Mouse (Mus musculus) regulatory T cell (primary cell): ENCODE results near the gene AW146154.
"Not testable (repeated sequence)": the region's sequence is repeated elsewhere in the genome, so short reads cannot be mapped to it uniquely, and the experiment has no call there.

Experiments used
- in situ Hi-C: fragments of 300-600 bp; cut with MboI, MseI; formaldehyde crosslinking; loops from one replicate; pipeline ENCODE4 v1.15.1; 2025; ENCODE audit warnings: high pct_unique_total_duplicates

Gene AW146154

DNA sequence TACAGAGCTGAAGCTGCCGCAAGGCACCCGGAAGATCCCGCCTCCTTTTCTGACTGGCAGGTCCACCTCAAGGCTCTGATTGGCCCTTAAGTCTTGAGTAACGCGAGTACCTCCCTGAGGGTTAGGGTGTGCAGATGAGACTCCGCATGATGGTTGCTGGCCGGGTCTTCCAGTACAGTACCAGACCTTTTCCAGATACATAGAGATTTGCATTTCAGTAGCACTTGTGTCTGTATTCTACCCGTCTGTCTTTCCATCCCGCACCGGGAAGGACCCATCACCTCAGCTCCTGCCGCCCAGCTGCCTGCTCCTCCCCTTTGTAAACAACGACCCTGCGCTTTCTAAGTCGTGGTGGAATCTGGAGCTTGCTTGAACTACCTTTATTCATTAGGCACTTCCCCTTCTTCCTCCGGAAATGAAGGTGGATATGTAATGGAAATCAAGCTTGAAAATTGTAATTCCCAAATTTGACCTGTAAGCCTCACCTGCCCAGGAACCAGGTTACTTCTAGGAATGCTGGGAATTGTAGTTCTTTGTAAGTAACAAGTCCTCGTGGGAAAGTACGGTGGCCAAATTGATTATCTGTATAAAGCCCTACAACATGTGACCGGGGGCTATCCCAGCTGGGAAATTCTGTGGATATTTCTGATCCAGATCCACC lies at the start of gene AW146154, which contains the start of gene Gm20449:
Gene AW146154 (minus strand): TSS at position 502 of the 661 bp plus-strand sequence.
Gene Gm20449 (minus strand): TSS at position 29 of the 661 bp plus-strand sequence.
- in situ Hi-C loops, result loop anchor here (5.0 to 10.0 kb wide), 2 partner anchors 97 to 1845 kb away; no protein-coding TSS in a partner anchor

DNA sequence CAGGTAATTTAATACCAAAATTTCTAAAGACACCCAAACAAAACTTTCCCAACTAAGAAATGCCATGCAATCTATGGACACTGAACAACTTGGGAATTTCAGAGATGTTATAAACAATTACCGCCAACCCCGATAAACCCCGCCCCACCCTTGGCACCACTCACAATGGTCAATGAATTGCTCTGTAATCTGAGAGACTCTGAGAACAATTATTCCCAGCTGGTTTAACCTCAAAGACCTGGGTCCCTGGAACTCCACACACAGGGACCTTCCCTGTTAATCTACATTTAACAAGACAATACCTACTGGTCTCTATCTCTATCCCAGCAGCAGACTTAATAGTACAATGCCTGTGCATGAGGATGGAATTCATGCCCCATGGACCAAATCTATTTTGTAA lies 13.0 kb upstream of the AW146154 start:
- in situ Hi-C loops, result no loop called here

- in situ Hi-C loops, result no loop called here
These were observed 12.5 kb upstream of the AW146154 start for GRCm38 (mm10) chr7:41512207-41512606.

GRCm38 (mm10) chr7:41502402-41502801 lies 2.7 kb upstream of the AW146154 start:
- in situ Hi-C loops, result no loop called here

DNA sequence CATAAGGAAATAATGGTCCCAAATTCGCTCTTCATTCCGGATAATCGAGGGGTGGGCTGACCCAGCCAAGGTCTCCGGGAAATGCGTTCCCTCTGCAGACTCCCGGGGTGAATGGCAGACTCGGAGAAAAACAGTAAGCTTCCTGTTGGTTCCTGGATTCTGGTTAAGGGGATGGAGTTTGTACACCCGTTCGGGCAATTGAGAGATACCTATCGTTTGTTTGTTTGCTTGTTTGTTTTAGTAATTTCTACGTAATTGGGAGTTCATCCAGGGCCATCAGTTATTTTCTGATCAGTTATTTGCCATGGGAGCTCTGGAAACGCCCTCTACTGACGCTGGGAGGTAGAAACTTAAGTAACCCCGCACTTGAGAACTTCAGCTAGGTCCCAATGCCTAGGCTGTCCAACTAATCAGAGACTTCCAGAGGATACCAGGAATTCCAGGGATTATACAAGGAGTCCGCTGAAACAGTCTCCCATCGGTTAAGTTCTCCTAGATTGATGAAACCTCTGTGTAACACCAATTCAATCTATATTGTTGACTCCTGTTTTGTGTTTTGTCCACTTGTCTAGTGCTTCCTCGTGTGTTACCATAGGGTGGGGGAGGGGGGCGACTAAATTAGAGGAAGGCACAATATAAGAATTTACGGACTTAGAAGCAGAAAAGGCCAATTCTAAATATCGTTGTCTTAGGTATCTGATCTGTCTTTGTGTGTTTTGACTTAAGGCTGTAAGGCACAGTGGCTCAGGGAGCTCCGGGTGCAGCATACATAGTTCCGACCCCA lies 653 bp upstream of the AW146154 start:
- in situ Hi-C loops, result no loop called here

DNA sequence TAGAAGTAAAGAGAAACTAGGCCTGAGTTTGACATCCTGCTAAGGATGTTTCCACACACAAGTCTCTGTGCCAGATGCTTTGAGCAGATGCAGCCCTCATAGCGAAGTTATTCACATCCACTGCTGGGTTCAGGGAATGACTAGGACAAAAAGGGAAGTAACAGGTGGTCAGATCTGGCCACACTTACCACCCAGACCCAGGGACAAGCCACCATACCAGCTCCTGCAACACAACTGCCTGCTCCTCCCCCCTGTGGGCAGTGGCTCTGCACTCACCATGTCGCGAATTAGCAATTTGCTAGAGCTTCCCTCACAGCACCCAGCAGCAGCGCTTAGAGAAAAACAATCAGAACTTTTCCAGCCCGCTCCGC lies 687 bp downstream of the AW146154 start:
- in situ Hi-C loops, result loop anchor here (5.0 to 10.0 kb wide), 2 partner anchors 97 to 1844 kb away; no protein-coding TSS in a partner anchor

GRCm38 (mm10) chr7:41498464-41498863 lies 1.2 kb downstream of the AW146154 start:
- in situ Hi-C loops, result loop anchor here (5.0 to 10.0 kb wide), 2 partner anchors 96 to 1844 kb away; no protein-coding TSS in a partner anchor

DNA sequence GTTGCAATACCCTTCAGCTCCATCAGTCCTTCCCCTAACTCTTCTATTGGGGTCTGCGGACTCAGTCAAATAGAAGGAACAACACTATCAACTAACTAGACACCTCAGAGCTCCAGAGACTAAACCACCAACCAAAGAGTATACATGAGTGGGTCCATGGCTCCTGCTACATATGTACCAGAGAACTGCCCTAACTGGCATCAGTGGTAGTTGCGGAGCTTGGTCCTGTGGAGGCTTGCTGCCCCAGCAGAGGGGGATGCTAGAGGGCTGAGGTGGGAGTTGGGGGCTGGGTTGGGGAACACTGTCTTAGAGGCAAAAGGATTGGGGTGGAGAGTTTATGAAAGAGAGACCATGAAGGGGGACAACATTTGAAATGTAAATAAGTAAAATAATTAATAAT lies 1.8 kb downstream of the AW146154 start:
- in situ Hi-C loops, result loop anchor here (5.0 to 10.0 kb wide), 2 partner anchors 96 to 1843 kb away; no protein-coding TSS in a partner anchor

- in situ Hi-C loops, result no loop called here
These were observed 47.8 kb downstream of the AW146154 start for GRCm38 (mm10) chr7:41451864-41452263.

DNA sequence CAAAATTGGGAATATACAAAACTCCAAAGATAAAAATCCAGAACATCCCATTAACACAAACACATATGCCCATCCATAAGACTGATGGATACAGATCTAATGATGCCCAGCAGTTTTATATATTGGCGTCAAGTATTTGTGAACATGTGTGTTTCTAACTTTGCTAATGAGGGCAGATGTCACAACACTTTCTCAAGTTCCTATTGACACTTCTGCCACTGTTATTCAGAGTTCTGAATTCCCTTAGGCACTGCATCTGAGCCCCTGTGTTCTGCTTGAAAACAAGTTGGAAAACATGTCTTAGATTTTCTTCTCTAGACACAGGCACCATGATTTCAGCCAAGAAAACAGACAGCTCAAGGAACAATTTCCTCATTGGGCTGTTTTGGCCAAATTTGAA lies 51.1 kb downstream of the AW146154 start, which contains the start of gene Vmn2r57:
Gene Vmn2r57 (minus strand): TSS at position 101 of the 400 bp plus-strand sequence.
- in situ Hi-C loops, result not testable (repeated sequence)
